Mouse (Mus musculus) E14TG2a.4 (cell line): ENCODE measurements around the gene Phf8.
A peak's percentile ranks its signal among the peaks of the same experiment; 100 is the strongest.

Experiments
- H3K27me3 ChIP-seq: 2 replicates; pipeline ENCODE4 v1.6.1; 2014; ENCODE audit warnings: low read length, control low read depth; ENCODE audit not compliant: insufficient read depth
- H3K36me3 ChIP-seq: 2 replicates; pipeline ENCODE4 v1.6.1; 2014; ENCODE audit warnings: low read length, control low read depth; ENCODE audit not compliant: insufficient read depth
- H3K4me1 ChIP-seq: replicated peaks from 2 replicates; pipeline ENCODE4 v1.6.1; 2014; ENCODE audit warnings: low read depth, low read length, control low read depth
- H3K4me3 ChIP-seq: replicated peaks from 2 replicates; pipeline ENCODE4 v1.5.1; 2014; ENCODE audit warnings: mild to moderate bottlenecking, low read length
- H3K9me3 ChIP-seq: 2 replicates; pipeline ENCODE4 v1.6.1; 2014; ENCODE audit warnings: low read length, control low read depth
- CTCF ChIP-seq: conservative IDR thresholded peaks from 2 replicates; pipeline ENCODE4 v1.5.1; 2014; ENCODE audit warnings: low read length
- NANOG ChIP-seq: IDR thresholded peaks from 2 replicates; pipeline ENCODE4 v1.6.1; 2014; ENCODE audit warnings: borderline replicate concordance, low read length, mixed read lengths
- POU5F1 ChIP-seq: IDR thresholded peaks from 2 replicates; pipeline ENCODE4 v1.6.1; 2014; ENCODE audit warnings: low read length, borderline replicate concordance

The Phf8 gene

GRCm38 (mm10) chrX:151520127-151520457 is 380 bp upstream of the Phf8 start:
- Histone ChIP-seq H3K4me3 (peak overlapping the region; percentile 82), H3K27me3 (no peaks in the 10 kb centered on the region), H3K36me3 (peaks cover 5% of the 10 kb centered on the region; the same call in 1 of the 2 replicates), H3K9me3 (no peaks in the 10 kb centered on the region), H3K4me1 (0 out of 2 replicates have a peak, but pooled peaks cover 10% of the 10 kb centered on the region)
- TF ChIP-seq POU5F1: no peak
- TF ChIP-seq NANOG: no peak

GRCm38 (mm10) chrX:151521786-151522522 is 1.5 kb downstream of the Phf8 start:
- no peak for TF ChIP-seq CTCF
- no peak for TF ChIP-seq POU5F1
- TF ChIP-seq NANOG: no peak
- Histone ChIP-seq H3K4me3 (peak overlapping the region; percentile 82), H3K4me1 (0 out of 2 replicates have a peak, but pooled peaks cover 10% of the 10 kb centered on the region), H3K9me3 (no peaks in the 10 kb centered on the region), H3K36me3 (peaks cover 5% of the 10 kb centered on the region; the same call in 1 of the 2 replicates), H3K27me3 (no peaks in the 10 kb centered on the region)

GRCm38 (mm10) chrX:151553356-151553755 is 32.9 kb downstream of the Phf8 start:
- Histone ChIP-seq H3K4me3 (no peak overlapping the region), H3K4me1 (no peaks in the 10 kb centered on the region), H3K36me3 (peaks cover 24% of the 10 kb centered on the region), H3K9me3 (no peaks in the 10 kb centered on the region), H3K27me3 (no peaks in the 10 kb centered on the region)
- TF ChIP-seq CTCF (no peak), POU5F1 (no peak), NANOG (no peak)

- H3K4me3 ChIP-seq: no peak overlapping the region
- no peaks in the 10 kb centered on the region for H3K4me1 ChIP-seq
- H3K36me3 ChIP-seq: peaks cover 18% of the 10 kb centered on the region
- H3K9me3 ChIP-seq: peaks cover 17% of the 10 kb centered on the region
- TF ChIP-seq CTCF: peak; percentile 15
- TF ChIP-seq NANOG: no peak
- no peaks in the 10 kb centered on the region for H3K27me3 ChIP-seq
Observed at GRCm38 (mm10) chrX:151575166-151575565, 54.7 kb downstream of the Phf8 start.

- H3K27me3 ChIP-seq: no peaks in the 10 kb centered on the region
- H3K4me3 ChIP-seq: no peak overlapping the region
- TF ChIP-seq POU5F1 (no peak), CTCF (no peak), NANOG (no peak)
- H3K36me3 ChIP-seq: no peaks in the 10 kb centered on the region
- H3K4me1 ChIP-seq: no peaks in the 10 kb centered on the region
- H3K9me3 ChIP-seq: no peaks in the 10 kb centered on the region
Observed at GRCm38 (mm10) chrX:151643386-151643785, 122.9 kb downstream of the Phf8 start.

GRCm38 (mm10) chrX:151653744-151654143 is 133.3 kb downstream of the Phf8 start:
- TF ChIP-seq POU5F1: no peak
- TF ChIP-seq NANOG: peak; percentile 72
- no peak for TF ChIP-seq CTCF
- no peak overlapping the region for H3K4me3 ChIP-seq

GRCm38 (mm10) chrX:151674492-151675171 is 154.2 kb downstream of the Phf8 start:
- no peaks in the 10 kb centered on the region for H3K36me3 ChIP-seq
- TF ChIP-seq NANOG (no peak), CTCF (no peak), POU5F1 (no peak)
- H3K4me3 ChIP-seq: no peak overlapping the region
- H3K9me3 ChIP-seq: no peaks in the 10 kb centered on the region
- H3K4me1 ChIP-seq: no peaks in the 10 kb centered on the region
- H3K27me3 ChIP-seq: no peaks in the 10 kb centered on the region

More at GRCm38 (mm10) chrX:151653744-151654143, 133.3 kb downstream of the Phf8 start:
- Histone ChIP-seq H3K4me1 (no peaks in the 10 kb centered on the region), H3K36me3 (no peaks in the 10 kb centered on the region), H3K9me3 (no peaks in the 10 kb centered on the region), H3K27me3 (peaks cover 11% of the 10 kb centered on the region; the same call in 1 of the 2 replicates)
